Mouse (Mus musculus) heart, postnatal 25 days (tissue): ENCODE results near the gene AC153137.1. TPM values are rescaled to one million over a fixed set of nuclear protein-coding genes. Genes with fewer than 3 reads are reported as not detected.
"Not testable (repeated sequence)": the region's sequence is repeated elsewhere in the genome, so short reads cannot be mapped to it uniquely, and the experiment has no call there.

Experiments
- DNase-seq: peaks from one replicate; pipeline ENCODE4 v3.0.0; 2022; ENCODE audit warnings: low spot score
- intact Hi-C: fragments of 180-260 bp; cut with DNase I; formaldehyde crosslinking; loops from one replicate; pipeline ENCODE4 v1.15.1; 2025
- total RNA-seq, 2 experiments: library from RNA; stranded (reverse); gene quantifications; 2 replicates each; pipeline ENCODE4 v1.2.3; 2021

Gene AC153137.1
- not detected for total RNA-seq

- intact Hi-C loops, DNase-seq: not testable (repeated sequence)
These were observed at the start of gene AC153137.1 for GRCm38 (mm10) chr1:30977868-30978267. Gene AC153137.1, minus strand, starts transcription at chr1:30977968.

GRCm38 (mm10) chr1:31023173-31023572 is 45.4 kb upstream of the AC153137.1 start:
- DNase-seq = no peak
- intact Hi-C loops = no loop called here

DNA sequence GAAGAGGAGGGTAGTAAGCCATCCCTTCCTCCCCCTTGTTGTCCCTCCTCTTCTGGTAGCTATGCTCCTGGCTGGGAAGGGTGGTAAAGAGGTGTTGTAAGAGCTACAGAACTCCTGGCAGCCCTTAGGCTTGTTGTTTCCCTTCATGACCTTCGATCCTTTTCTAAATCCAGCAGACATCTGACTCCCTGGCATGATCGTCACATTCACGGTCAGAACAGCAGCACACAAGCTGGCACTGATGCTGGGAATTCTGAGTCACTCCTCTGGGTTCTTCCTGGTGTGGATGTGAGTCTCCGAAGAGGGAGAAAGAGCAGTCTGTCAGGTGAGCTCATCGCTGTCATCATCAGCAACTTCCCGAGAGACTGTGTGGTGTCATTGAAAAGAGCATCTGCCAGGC is 41.5 kb upstream of the AC153137.1 start:
- intact Hi-C loops = loop anchor here (5.0 kb wide), 1 partner anchor 67 kb away; no protein-coding TSS in a partner anchor
- peak; percentile 36 for DNase-seq

- DNase-seq = no peak
- intact Hi-C loops = loop anchor here (5.0 kb wide), 1 partner anchor 65 kb away; no protein-coding TSS in a partner anchor
These were observed 39.6 kb upstream of the AC153137.1 start for GRCm38 (mm10) chr1:31017377-31017776.

DNA sequence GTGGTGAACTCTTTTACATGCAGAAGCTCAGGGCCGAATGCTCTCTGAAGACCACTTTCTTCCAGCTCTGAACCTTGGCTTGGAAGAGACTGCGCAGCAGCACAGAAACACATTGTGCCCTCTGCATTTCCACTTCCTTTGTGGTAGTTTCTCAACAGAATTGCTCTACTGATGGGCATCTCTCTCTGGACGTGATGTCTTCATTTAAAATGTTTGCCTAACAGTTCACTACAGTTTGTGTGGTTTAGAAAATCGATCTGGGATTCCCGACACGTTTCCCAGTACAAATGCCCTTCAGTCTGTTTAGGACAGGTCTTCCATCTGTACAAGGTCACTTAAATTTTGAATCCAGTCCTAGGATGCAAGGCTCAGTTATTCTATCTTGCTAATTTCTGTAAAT is 38.3 kb upstream of the AC153137.1 start:
- DNase-seq = no peak
- intact Hi-C loops = loop anchor here (5.0 kb wide), 1 partner anchor 64 kb away; no protein-coding TSS in a partner anchor

DNA sequence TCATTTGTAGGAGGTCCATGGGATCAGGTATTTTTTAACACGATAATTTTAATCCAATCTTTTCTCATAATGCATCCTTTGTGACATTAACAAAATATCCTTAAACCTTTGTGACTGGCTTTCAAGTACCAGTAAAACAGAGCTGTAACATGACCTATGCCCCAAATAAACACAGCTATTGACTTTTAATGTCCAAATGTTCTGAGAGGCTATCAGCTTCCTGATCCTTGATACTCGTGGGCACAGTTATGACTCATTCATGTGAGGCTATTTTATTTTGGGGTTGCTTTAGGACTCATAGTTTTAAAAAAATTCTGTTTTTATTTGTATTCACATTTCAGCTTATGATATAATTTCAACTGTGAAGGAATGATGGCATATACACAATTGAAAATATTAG is 37.5 kb upstream of the AC153137.1 start:
- DNase-seq = no peak
- intact Hi-C loops = loop anchor here (5.0 kb wide), 1 partner anchor 63 kb away; no protein-coding TSS in a partner anchor

GRCm38 (mm10) chr1:30977239-30977638 is 529 bp downstream of the AC153137.1 start:
- DNase-seq, intact Hi-C loops: not testable (repeated sequence)

GRCm38 (mm10) chr1:30951795-30952194 is 26.0 kb downstream of the AC153137.1 start:
- intact Hi-C loops = loop anchor here (5.0 kb wide), 1 partner anchor 66 kb away; no protein-coding TSS in a partner anchor
- no peak for DNase-seq

DNA sequence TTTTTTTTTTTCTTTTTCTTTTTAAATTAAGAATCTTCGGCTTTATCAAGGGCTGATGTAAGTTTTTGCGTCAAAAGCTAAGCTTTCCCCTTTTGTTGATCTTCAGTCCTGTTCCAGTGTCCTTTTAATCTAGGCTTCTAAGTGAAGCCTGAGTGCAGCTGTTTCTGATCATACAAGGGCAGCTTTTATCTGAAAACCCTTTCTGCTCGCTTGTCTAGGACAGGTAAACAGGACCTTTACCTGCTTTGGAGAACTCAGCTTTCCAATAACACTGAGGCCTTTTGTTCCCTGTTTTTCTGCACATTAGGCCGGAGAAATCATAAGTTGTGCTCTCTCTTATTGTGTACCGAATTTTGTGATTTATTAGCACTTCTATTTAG is 27.3 kb downstream of the AC153137.1 start:
- intact Hi-C loops = loop anchor here (5.0 kb wide), 1 partner anchor 67 kb away; no protein-coding TSS in a partner anchor
- DNase-seq = no peak

DNA sequence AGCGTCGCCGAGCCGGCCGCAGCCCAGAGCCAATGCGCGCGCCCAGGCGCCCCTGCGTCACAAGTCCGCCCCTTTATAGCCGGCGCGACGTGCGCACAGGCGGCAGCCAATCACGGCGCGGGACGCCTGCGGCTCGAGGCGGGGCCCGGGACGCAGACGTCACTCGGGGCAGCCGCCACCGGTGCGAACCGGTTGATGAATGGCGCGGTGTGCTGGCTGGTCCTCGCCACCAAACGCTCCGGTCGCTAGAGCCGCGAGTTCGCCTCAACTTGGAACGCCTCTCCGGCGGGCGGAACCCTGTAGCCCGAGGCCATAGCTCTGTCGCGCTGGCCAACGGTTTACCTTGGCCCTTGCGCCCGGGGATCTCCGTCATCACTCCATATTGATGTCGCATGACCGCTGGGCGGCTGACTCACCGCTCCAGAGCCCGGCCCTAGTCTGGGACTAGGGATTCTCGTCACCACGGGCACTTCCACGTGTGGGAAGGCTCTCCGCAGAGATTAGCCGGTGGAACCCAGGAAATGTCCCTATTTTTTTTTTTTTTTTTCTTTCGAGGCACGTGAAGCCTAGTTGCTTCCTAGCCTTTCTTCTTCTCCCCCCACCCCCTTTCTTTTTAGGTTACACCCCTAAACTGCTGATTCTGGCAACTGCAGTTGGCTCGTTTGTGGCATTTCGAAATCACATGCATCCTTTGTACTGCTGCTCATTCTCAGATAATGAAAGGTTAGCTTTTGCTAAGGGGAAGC is 27.9 kb downstream of the AC153137.1 start:
- peak; percentile 95 for DNase-seq
- intact Hi-C loops = loop anchor here (2.0 to 5.0 kb wide), 3 partner anchors 67 to 173 kb away; partner anchors contain the start of gene Phf3

GRCm38 (mm10) chr1:30948950-30949639 is 28.7 kb downstream of the AC153137.1 start:
- intact Hi-C loops = loop anchor here (2.0 to 5.0 kb wide), 2 partner anchors 76 to 172 kb away; partner anchors contain the start of gene Phf3
- peak; percentile 25 for DNase-seq

- no peak for DNase-seq
These were observed 29.3 kb downstream of the AC153137.1 start for GRCm38 (mm10) chr1:30948361-30948949.

GRCm38 (mm10) chr1:30945136-30945535 is 32.6 kb downstream of the AC153137.1 start:
- intact Hi-C loops = loop anchor here (5.0 kb wide), 1 partner anchor 168 kb away; no protein-coding TSS in a partner anchor
- no peak for DNase-seq

More at GRCm38 (mm10) chr1:30948361-30948949, 29.3 kb downstream of the AC153137.1 start:
- intact Hi-C loops = loop anchor here (2.0 to 5.0 kb wide), 2 partner anchors 76 to 171 kb away; partner anchors contain the start of gene Phf3

- no peak for DNase-seq
- intact Hi-C loops = no loop called here
These were observed 37.2 kb downstream of the AC153137.1 start for GRCm38 (mm10) chr1:30940571-30940970.

DNA sequence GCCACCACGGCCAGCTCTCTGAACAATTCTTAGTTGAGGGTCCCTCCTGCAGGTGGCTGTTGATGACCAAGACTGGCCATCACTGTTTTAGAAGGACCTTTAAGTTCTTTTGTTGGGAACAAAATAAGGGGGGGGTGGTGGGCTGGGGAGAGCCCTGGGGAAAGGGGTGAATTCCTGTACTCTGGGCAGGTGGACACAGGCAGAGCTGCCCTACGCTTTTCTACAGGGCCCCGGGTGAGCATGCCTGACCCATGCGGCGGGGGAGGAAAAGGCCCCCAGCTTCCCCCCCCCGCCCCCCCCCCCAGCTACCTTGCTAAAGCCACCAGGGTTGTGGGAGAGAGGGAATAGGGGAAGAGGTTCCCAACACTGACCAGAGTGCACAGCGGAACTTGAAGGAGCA is 39.4 kb downstream of the AC153137.1 start:
- intact Hi-C loops = no loop called here
- DNase-seq = no peak

DNA sequence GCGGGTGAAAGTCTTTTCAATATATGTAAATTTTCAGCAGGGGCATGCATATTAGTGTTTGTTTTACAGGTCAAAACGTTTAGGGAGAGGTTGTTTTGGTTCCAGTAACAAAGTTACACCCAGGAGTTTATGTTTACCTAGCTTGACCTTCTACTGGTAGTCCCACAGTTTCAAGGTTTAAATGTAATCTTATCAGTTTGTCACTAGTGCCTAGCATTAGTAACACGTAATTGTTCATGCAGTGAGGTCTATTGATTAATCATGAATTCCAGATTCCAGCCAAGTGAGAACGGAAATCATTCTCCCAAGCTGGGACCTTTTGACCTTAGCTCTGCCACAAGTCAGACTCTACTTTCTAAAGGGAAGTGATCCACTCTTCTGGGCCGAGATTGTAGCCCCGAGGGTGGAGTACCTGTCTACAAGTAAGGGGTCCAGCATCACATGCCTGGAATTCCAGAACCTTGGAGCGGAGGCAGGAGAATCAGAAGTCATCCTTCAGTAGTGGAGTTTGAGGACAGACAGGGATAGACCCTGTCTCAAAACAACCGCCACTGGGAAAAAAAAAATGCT is 40.3 kb downstream of the AC153137.1 start:
- no peak for DNase-seq
- intact Hi-C loops = no loop called here

DNA sequence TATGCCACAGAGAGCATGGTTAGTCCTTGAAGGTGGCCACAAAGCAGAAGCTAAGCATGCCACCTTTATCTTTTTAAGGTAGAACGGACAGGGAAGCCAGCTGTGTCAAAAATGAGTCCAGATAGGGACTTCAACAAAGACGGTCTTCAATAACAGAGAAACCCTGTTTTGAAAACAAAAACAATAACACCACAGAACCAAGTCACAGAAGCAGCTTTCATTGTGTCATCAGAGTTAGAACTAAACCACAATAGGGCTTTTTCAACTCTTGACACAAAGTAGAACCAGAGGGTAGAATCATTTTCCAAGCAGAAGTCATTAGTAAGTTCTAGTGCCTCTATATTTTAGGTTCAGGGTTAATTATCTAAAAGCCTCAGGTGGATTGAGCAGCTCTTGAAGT is 41.3 kb downstream of the AC153137.1 start:
- no peak for DNase-seq
- intact Hi-C loops = no loop called here

DNA sequence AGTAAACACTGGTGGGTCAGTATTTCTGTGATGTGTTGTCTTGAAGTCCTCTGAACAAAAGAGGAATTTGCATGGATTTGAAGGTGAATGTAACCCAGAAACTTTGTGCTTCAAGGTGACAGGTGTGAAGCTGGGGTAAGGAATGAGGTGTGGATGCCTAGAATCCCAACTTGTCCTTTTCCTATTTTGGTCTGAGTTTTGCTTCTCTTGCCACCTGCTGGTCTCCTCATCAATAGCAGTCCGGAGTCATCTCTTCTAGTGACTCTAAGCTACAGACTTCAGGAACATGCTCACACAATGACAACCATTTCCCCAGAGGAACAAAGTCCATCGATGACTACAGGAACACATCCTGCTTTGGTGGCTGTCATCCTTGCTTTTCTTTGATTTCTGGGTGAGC is 46.9 kb downstream of the AC153137.1 start:
- intact Hi-C loops = loop anchor here (5.0 kb wide), 1 partner anchor 154 kb away; no protein-coding TSS in a partner anchor
- no peak for DNase-seq

- DNase-seq = no peak
- intact Hi-C loops = loop anchor here (5.0 kb wide), 1 partner anchor 153 kb away; no protein-coding TSS in a partner anchor
These were observed 47.6 kb downstream of the AC153137.1 start for GRCm38 (mm10) chr1:30930194-30930593.
